Mouse (Mus musculus) small intestine, adult 2 months (tissue): Measurements from ENCODE around the gene Snd1.

ENCODE experiments used
- CTCF ChIP-seq: fragments of 200-500 bp; IDR thresholded peaks from 2 replicates; pipeline ENCODE4 v1.5.1; 2012; ENCODE audit warnings: low read depth, mild to moderate bottlenecking, control low read depth, inconsistent platforms, low read length, moderate library complexity, mixed read lengths; ENCODE audit not compliant: insufficient replicate concordance, insufficient read length; ENCODE audit errors: extremely low read depth
- POLR2A ChIP-seq: fragments of 200-500 bp; IDR thresholded peaks from 2 replicates; pipeline ENCODE4 v1.6.1; 2012; ENCODE audit warnings: low read depth, mild to moderate bottlenecking, control low read depth, inconsistent platforms, low read length, moderate library complexity

DNA sequence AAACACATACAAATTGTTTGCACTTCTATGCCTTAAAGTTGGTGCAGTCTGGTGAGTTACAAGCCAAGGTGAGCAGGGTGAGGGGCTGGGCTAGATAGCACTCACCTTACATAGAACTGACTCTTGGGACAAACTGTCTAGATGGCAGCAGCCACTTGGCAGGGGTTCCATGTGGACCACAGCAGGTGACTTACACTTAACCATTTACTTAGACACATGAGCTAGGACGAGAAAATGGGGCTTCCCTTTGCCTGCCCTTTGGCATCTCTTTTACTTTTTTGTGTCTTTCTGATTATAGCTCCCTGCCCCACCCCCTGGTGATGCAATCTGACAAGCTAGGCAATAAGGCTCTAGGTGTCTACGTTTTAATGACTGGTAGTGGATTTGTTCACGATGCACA, 274.3 kb downstream of the Snd1 start:
- TF ChIP-seq CTCF = no peak
- no peak for TF ChIP-seq POLR2A
